Mouse (Mus musculus) lung, adult 2 months (tissue): ENCODE results near the gene Nipal4.

ENCODE experiments used
- CTCF ChIP-seq: fragments of 200-500 bp; IDR thresholded peaks from 2 replicates; pipeline ENCODE4 v1.5.1; 2011; ENCODE audit warnings: mild to moderate bottlenecking, low read length, control low read depth; ENCODE audit not compliant: insufficient read depth
- POLR2A ChIP-seq: fragments of 200-500 bp; IDR thresholded peaks from 2 replicates; pipeline ENCODE4 v1.6.1; 2011; ENCODE audit warnings: low read depth, mild to moderate bottlenecking, control low read depth, low read length, borderline replicate concordance; ENCODE audit errors: extremely low read depth

- TF ChIP-seq POLR2A (no peak), CTCF (no peak)
Measured at GRCm38 (mm10) chr11:46202547-46202887, 36.2 kb upstream of the Nipal4 start.
